Mouse (Mus musculus) kidney, postnatal 0 days (tissue): Measurements from ENCODE around the gene Dnah17. TPM values are rescaled to one million over a fixed set of nuclear protein-coding genes. Genes with fewer than 3 reads are reported as not detected.

Experiments used
- ATAC-seq: fragments of 200-750 bp; cut with Nextera tagmentation; replicated peaks from 2 replicates; pipeline ENCODE4 v1.8.0; 2017; ENCODE audit warnings: low read depth, moderate number of reproducible peaks, moderate TSS enrichment, moderate library complexity; ENCODE audit not compliant: low FRiP score
- DNase-seq: peaks from one replicate; pipeline ENCODE4 v3.0.0-alpha.2; 2016; ENCODE audit warnings: low spot score
- H3K27ac ChIP-seq: fragments of 300-500 bp; sonication (generic); 2 replicates; pipeline ENCODE4 v1.5.1; 2014; ENCODE audit warnings: mild to moderate bottlenecking
- H3K27me3 ChIP-seq: fragments of 300-500 bp; sonication (generic); 2 replicates; pipeline ENCODE4 v1.6.1; 2014; ENCODE audit warnings: low read length, mixed read lengths; ENCODE audit not compliant: insufficient read depth
- H3K36me3 ChIP-seq: fragments of 300-500 bp; sonication (generic); 2 replicates; pipeline ENCODE4 v1.6.1; 2014; ENCODE audit warnings: low read length, mixed read lengths; ENCODE audit not compliant: insufficient read depth
- H3K4me1 ChIP-seq: fragments of 300-500 bp; sonication (generic); replicated peaks from 2 replicates; pipeline ENCODE4 v1.6.1; 2014; ENCODE audit warnings: antibody characterized with exemption, low read length, mixed read lengths; ENCODE audit not compliant: insufficient read depth
- H3K4me2 ChIP-seq: fragments of 300-500 bp; sonication (generic); 2 replicates; pipeline ENCODE4 v1.6.1; 2014; ENCODE audit warnings: mild to moderate bottlenecking, low read length, moderate library complexity, mixed read lengths
- H3K4me3 ChIP-seq: fragments of 300-500 bp; sonication (generic); replicated peaks from 2 replicates; pipeline ENCODE4 v1.5.1; 2014; ENCODE audit warnings: low read depth, low read length
- H3K9ac ChIP-seq: fragments of 300-500 bp; sonication (generic); 2 replicates; pipeline ENCODE4 v1.6.1; 2014; ENCODE audit warnings: low read depth, low read length
- H3K9me3 ChIP-seq: fragments of 300-500 bp; sonication (generic); replicated peaks from 2 replicates; pipeline ENCODE4 v1.6.1; 2016; ENCODE audit warnings: low read length, inconsistent platforms, mixed read lengths
- CTCF ChIP-seq: IDR thresholded peaks from 2 replicates; pipeline ENCODE4 v1.5.1; 2016; ENCODE audit warnings: antibody characterized with exemption, low read depth, mild to moderate bottlenecking, moderate library complexity
- WGBS: fragments of 180-500 bp; shearing (Covaris S2); extraction: QIAGEN DNeasy Blood & Tissue Kit; methylation state at CpG from one replicate; pipeline ENCODE4 v1.1.7; 2014; 5-methylcytosine and 5-hydroxymethylcytosine counted together
- polyA plus RNA-seq: library from polyadenylated mRNA; unstranded; fragments of >200 nt; fragmentation: Nextera tagmentation; extraction: Ambion mirVana; gene quantifications from 2 replicates; pipeline ENCODE4 v1.2.1, GENCODE M21; 2015

Gene Dnah17
- polyA plus RNA-seq, 1 experiment from 2014 or later, result 0.12 TPM

DNA sequence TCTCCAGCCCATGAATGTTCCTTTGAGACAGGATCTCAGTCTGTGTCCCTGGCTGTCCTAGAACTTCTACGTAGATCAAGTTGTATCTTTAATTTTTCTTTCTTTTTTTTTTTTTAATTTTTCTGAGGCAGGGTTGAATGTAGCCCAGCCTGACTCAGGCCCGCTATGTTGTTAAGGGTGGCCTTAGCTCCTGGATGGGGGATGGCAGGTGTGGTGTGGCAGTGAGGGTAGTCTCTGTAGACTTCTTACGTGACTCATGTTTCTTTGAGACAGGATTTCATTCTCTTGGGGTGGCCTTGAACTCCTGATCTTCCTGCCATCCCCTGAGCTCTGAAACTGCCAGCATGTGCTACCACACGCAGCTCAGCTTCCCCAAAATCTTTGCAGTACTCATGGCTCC lies 141.2 kb downstream of the Dnah17 start:
- DNase-seq (no peak), ATAC-seq (no peak)
- Histone ChIP-seq H3K4me1 (peaks cover 32% of the 10 kb centered on the region; the same call in 1 of the 2 replicates), H3K36me3 (no peaks in the 10 kb centered on the region), H3K9me3 (no peaks in the 10 kb centered on the region), H3K4me2 (no peak overlapping the region), H3K27ac (no peak overlapping the region), H3K27me3 (no peaks in the 10 kb centered on the region), H3K9ac (no peak overlapping the region), H3K4me3 (no peak overlapping the region)
- no peak for TF ChIP-seq CTCF
- 90% methylated on average over 4 of the region's 4 CpGs for WGBS

DNA sequence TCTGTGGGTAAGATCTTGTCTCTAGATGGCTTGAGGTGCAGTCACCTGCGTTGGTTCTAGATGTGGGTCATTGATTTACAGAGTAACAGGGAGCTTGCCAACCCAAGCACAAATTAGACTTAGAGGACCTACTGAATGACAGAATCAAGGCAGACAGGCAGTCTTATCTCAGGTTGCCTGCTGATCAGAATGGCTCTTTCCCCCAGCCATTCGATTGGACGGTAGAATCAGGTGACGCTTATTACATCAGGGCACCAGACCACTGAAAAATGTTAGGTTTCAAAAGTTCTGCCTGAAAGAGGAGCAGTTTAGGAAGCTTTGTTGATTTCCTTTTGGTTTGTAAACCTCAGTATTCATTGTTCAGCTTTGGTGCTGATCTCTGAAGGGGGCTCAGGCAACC lies 142.5 kb downstream of the Dnah17 start:
- Histone ChIP-seq H3K9ac (0 out of 2 replicates have a peak overlapping the region, but pooled peaks have one; percentile 92), H3K27me3 (no peaks in the 10 kb centered on the region), H3K27ac (no peak overlapping the region), H3K4me3 (peak overlapping the region; percentile 90; the same call in 1 of the 2 replicates), H3K9me3 (no peaks in the 10 kb centered on the region), H3K4me2 (peak overlapping the region; percentile 84), H3K36me3 (no peaks in the 10 kb centered on the region), H3K4me1 (peaks cover 22% of the 10 kb centered on the region; the same call in 1 of the 2 replicates)
- no peak for TF ChIP-seq CTCF
- DNase-seq, result no peak
- 57% methylated on average over 4 of the region's 4 CpGs for WGBS
- ATAC-seq, result no peak

DNA sequence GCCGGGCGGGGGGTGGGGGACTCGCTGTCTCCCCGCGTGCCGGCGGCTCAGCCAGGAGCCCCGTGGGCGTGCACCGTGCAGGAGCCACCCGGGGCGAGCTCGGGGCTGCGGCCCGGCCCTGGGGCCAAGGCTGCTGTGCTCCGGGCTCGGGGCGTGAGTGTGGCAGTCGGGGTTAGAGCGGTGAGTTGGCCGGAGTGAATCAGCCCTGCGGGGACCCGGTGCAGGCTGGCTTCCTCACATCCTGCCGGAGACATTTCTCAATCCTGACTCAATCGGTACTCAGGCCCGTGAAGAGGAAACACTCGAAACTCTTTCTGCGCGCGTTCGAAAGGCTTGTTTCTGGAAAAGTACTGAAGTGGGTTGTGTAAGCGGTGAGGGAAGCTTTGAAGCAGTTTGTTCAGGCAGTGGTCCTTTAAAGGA lies 143.4 kb downstream of the Dnah17 start:
- DNase-seq (no peak), ATAC-seq (peak; percentile 59)
- H3K4me2 ChIP-seq, result peak overlapping the region; percentile 84
- TF ChIP-seq CTCF, result no peak
- under 1% methylated on average over 32 of the region's 32 CpGs for WGBS
- peak overlapping the region; percentile 92 for H3K9ac ChIP-seq
- no peaks in the 10 kb centered on the region for H3K36me3 ChIP-seq
- peak overlapping the region; percentile 90 for H3K4me3 ChIP-seq
- peaks cover 19% of the 10 kb centered on the region; the same call in 1 of the 2 replicates for H3K4me1 ChIP-seq
- H3K27me3 ChIP-seq, result no peaks in the 10 kb centered on the region
- H3K9me3 ChIP-seq, result no peaks in the 10 kb centered on the region
- peak overlapping the region; percentile 73 for H3K27ac ChIP-seq

DNA sequence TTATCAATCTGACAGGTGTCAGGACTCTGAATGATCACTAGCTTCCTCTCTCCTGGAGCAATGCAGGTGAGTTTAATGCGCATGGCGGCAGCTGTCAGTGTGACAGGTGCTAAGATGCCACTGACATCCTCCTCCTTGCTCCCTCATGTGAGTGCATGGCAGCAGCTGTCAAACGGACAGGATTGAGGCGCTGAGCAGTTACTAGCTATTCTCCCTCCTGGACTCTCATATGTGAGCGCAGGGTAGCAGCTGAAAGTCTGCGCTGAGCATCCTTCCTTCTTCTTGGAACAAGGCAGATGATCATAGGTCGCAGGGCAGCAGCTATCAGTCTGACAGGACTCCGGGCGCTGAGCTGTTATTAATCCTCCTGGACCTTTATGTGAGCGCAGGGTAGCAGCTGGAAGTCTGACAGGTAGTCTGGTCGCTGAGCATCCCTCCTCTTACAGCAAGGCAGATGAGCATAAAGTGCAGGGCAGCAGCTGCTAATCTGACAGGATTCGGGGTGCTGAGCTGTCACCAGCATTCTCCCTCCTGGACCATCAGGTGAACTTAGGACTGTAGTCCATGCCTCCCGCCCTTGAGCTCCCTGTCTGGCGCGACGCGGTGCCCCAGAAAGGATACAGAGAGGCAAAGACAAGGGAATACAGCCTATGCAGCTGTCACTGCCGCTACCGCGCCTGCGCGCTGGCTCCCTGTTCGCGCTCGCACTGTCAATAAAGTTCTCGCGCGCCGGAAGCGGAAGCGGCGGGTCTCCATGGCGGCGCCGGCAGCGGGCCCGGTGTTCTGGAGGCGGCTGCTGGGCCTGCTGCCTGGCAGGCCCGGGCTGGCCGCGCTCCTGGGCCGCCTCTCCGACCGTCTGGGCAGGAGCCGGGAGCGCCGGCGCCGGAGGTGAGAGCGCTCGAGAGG lies 144.1 kb downstream of the Dnah17 start, which contains the start of gene Pgs1:
Gene Pgs1 (plus strand): TSS at position 167 of the 906 bp plus-strand sequence.
- Histone ChIP-seq H3K9ac (peak within 1 kb of the TSS; percentile 92), H3K9me3 (no peaks in the 10 kb centered on the region), H3K27ac (peak within 1 kb of the TSS; percentile 73), H3K36me3 (no peaks in the 10 kb centered on the region), H3K4me2 (peak within 1 kb of the TSS; percentile 84), H3K27me3 (no peaks in the 10 kb centered on the region), H3K4me1 (peaks cover 16% of the 10 kb centered on the region; the same call in 1 of the 2 replicates), H3K4me3 (peak within 1 kb of the TSS; percentile 90)
- 9% methylated on average over 51 of the region's 51 CpGs for WGBS
- ATAC-seq (peak; percentile 66), DNase-seq (peak; percentile 96)
- TF ChIP-seq CTCF, result no peak

DNA sequence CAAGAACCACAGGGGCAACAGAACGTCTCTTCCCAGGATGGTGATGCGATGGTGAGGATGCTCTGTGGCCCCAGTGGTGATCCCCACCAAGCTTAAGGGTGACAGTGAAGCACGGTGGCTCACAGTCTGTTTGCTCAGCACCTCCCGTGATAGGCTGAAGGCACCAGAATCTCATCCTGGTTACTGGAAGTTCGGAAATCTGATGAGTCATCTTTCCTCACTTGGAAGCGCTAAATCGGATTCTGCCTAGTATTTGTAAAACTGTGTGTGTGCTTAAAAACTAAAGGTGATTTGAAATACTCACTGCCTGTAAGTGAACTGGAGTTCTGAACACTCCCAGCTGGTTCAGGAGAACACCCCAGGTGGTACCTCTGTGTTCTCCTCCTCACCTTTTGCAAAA lies 146.7 kb downstream of the Dnah17 start:
- ATAC-seq (no peak), DNase-seq (no peak)
- 65% methylated on average over 7 of the region's 7 CpGs for WGBS
- Histone ChIP-seq H3K4me3 (no peak overlapping the region), H3K4me2 (no peak overlapping the region), H3K27me3 (no peaks in the 10 kb centered on the region), H3K4me1 (peaks cover 12% of the 10 kb centered on the region; the same call in 1 of the 2 replicates), H3K27ac (no peak overlapping the region), H3K9ac (no peak overlapping the region), H3K9me3 (no peaks in the 10 kb centered on the region), H3K36me3 (no peaks in the 10 kb centered on the region)
- no peak for TF ChIP-seq CTCF

DNA sequence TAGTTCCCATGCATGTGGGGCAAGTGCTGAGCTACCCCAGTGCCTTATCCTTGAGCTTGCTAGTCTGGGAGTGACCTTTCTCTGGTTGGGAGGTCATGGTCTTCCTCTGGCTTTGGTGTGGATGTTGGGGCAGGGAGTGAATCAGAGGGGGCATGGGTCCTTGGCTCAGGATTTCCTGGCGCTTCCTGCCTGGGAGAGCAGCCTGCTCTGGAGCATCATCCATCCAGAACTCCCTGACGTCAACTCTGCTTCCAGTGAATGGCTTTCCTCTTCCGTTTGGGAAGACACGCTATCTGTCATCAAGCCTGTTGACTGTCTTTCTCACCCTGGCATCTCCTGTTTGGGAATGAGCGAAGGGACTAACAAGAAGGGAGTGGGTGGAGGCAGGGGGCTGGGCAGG lies 148.0 kb downstream of the Dnah17 start:
- no peak for ATAC-seq

More for the DNA sequence above, 148.0 kb downstream of the Dnah17 start:
- WGBS, result 64% methylated on average over 5 of the region's 5 CpGs
- no peaks in the 10 kb centered on the region for H3K36me3 ChIP-seq
- H3K9me3 ChIP-seq, result no peaks in the 10 kb centered on the region
- H3K27me3 ChIP-seq, result no peaks in the 10 kb centered on the region
- no peak overlapping the region for H3K4me3 ChIP-seq
- DNase-seq, result no peak
- H3K4me1 ChIP-seq, result 0 out of 2 replicates have a peak, but pooled peaks cover 2% of the 10 kb centered on the region
- no peak overlapping the region for H3K9ac ChIP-seq
- no peak overlapping the region for H3K27ac ChIP-seq
- H3K4me2 ChIP-seq, result no peak overlapping the region
- TF ChIP-seq CTCF, result no peak
